Mouse (Mus musculus) kidney, postnatal 14 days (tissue): ENCODE measurements at regions not wholly inside any gene's neighbourhood (a gene's known extent, or its start where the extent isn't known, plus 50 kb on each side); places are given as distances from the start of the nearest gene placed in this dataset.

Source experiments
- DNase-seq: peaks from one replicate; pipeline ENCODE4 v3.0.0; 2022; ENCODE audit warnings: mixed read lengths

DNA sequence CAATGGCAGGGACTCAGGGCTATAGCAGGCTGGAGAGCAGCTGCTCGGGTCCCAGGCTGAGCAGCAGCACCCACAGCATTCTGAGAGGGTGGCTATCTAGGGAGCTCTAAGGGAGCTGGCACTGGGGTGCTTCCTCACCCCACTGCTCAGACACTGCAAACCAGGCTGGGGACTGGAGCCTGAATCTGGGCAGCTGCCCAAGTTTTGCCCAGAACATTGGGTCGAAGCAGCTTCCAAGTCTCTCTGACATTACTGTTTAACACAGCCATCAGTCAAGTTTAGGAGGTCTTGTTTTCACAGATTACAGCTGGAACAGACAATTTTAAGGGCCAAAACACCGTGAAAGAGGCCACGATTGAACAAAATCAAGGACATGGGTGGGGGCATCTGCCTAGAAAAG lies 96.1 kb upstream of the Tcerg1l start:
- peak; percentile 59 for DNase-seq

- DNase-seq, result peak; percentile 12
Measured at GRCm38 (mm10) chr7:138492261-138492660, 94.7 kb upstream of the Tcerg1l start.

- no peak for DNase-seq
Measured at GRCm38 (mm10) chr7:138489471-138489870, 91.9 kb upstream of the Tcerg1l start.

DNA sequence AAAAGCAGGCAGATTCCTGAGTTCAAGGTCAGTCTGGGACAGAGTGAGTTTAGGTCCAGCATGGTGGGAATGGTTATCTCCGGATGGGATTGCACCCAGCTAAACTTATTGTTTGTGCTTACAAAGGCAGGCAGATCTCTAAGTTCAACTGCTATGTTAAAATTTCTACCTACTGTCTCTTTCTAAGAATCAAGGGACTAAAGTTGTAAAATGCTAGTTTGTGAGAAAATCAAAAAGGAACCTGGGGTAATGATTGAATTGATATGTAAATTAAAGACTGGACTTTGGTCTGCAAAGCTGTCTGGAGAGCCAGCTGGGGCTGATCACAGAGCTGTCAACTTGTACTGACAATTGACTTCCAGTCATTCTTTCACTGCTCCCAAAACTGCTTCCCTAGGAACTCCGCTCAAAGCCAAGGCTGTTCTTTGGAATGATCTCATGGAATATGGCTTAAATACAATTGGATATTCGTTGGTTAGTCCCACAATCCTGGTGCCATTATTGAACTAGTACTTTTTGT lies 90.7 kb upstream of the Tcerg1l start:
- peak; percentile 22 for DNase-seq

DNA sequence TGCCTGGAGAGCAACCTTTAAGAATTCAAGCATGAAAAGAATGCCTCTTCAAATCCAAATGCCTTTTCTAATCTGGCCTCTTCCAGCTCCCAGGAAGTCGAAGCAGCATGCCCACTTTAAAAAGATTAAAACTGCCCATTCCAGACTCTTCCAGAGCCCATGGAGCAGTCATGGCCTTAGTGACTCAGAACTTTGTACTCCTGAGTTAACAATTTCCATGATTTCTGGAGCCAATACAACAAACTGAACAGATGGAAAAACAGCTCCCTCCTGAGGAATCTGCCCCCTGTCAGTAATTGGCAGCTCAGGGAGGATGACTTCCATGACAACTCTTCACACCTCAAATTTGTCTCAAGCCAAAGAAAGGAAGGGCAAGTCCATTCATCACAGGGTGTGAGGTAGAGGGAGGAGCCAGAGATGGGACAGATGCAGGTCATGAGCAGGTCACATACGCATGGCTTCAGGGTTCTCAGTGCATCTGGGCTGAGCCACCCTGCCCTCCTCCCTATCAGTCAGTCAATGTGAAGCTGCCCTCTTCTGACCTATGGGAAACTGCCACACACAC lies 75.4 kb upstream of the Tcerg1l start:
- peak; percentile 22 for DNase-seq

- DNase-seq, result no peak
Measured at GRCm38 (mm10) chr7:138472371-138472770, 74.8 kb upstream of the Tcerg1l start.

GRCm38 (mm10) chr7:138469211-138469610 lies 71.7 kb upstream of the Tcerg1l start:
- no peak for DNase-seq

DNA sequence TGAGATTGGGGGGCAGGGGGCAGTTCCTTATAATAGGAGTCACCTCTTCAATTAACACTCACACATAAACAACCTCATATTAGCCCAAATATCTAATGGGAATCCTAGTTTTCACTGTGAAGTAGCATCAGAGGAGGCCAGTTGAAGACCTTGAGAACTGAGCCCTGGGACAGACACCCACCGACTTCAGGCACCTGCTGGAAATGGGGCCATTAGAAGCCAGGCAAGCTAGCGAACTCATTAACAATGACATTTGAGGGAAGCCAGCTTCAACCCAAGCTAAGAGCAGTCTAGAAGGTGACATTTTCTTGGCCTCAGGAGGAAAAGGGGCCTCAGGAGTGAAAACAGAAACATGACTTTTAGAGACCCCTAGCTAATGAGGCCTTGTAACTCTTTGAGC lies 70.9 kb upstream of the Tcerg1l start:
- DNase-seq, result no peak

- no peak for DNase-seq
Measured at GRCm38 (mm10) chr7:138467981-138468380, 70.5 kb upstream of the Tcerg1l start.

DNA sequence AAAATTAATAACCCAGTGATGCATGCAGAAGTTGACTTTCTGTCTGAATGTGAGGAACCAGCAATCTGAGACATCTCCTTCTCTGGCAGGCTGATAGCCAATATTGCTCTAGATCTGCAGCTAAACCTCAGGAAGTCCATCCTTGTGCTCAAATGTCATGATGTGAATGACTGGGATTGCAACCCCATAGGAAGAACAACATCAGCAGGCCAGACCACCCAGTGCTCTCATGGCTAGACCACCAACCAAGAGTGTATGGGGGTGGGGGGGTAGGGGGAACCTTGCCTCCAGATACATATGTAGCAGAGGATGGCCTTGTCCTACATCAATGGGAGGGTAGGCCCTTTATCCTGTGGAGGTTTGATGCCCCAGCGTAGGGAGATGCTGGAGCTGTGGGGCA lies 69.9 kb upstream of the Tcerg1l start:
- DNase-seq, result no peak

- DNase-seq, result no peak
Measured at GRCm38 (mm10) chr7:138457964-138458363, 60.4 kb upstream of the Tcerg1l start.

DNA sequence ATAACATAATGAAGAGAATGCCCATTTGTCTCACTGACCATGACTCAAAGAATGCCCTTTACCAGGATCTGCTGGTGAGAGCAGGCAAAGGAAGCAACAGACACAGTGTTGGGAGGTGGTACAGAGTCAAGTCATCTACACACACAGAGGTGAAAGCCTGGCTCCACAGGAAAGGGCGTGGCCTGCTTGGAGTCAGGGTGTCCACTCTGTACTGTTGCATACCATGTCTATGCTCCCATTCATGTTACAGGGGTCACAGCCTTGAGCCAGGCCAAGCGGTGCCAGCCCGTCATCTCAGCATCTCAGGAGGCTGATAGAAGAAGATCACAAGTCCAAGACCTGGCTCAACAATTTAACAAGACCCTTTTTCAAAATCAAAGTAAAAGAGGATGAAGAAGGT lies 57.8 kb upstream of the Tcerg1l start:
- no peak for DNase-seq

- peak; percentile 8 for DNase-seq
Measured at GRCm38 (mm10) chr7:138454498-138455225, 57.1 kb upstream of the Tcerg1l start.

DNA sequence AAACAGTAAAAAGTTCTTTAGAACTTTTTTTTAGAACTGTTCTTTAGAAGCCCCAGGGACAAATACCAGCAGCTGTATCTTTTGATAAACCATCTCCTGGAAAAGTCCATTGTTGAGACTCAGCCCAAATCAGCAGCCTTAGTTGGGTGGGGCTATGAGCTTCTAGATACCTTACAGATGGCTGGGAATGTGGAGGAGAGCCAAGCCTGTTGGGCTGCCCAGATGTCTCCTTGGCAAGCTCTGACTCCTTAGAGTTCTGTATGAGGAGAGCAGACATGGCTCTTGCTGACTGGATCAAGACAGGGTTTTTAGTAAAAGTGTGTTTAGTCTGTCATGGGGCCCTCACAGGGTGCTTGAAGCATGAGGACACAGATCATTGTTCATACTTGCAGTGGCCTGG lies 53.8 kb upstream of the Tcerg1l start:
- no peak for DNase-seq

GRCm38 (mm10) chr7:138448519-138448918 lies 51.0 kb upstream of the Tcerg1l start:
- DNase-seq, result no peak
